10 mouse cellular contexts compared by ENCODE assay signal in genomic region chr7:70788902-70789796, GRCm38 (mm10).
A peak's percentile ranks its signal among the peaks of the same experiment; 100 is the strongest.
DNase-seq lines count a peak whose midpoint lies in the region; ATAC-seq lines count a peak whose summit lies in the region.
"Had no signal": no experiment of that assay in that cellular context is flagged by ENCODE, and none has a peak within 500 bp of the region (broad histone marks: within the 10 kb centered on the region; RNA-seq: fewer than 3 reads in every experiment).

No protein-coding gene starts in this region.

- no peak overlapping the region for H3K4me2 ChIP-seq in forebrain, embryonic 16.5 days (ENCODE audit: low read length)
- peak overlapping the region; percentile 23 for H3K4me2 ChIP-seq in forebrain, embryonic 15.5 days (replicated peaks)
- H3K4me2 ChIP-seq in midbrain, embryonic 12.5 days (replicated peaks) = peak overlapping the region; percentile 37
- H3K4me2 ChIP-seq: liver, embryonic 15.5 days had no signal

- no peak overlapping the region for H3K9ac ChIP-seq in forebrain, embryonic 16.5 days (replicated peaks; ENCODE audit: low read depth, low read length)
- H3K9ac ChIP-seq in forebrain, embryonic 15.5 days (replicated peaks) = no peak overlapping the region; the same call in 1 of the 2 replicates
- no peak overlapping the region for H3K9ac ChIP-seq in midbrain, embryonic 12.5 days (replicated peaks)
- H3K9ac ChIP-seq: liver, embryonic 15.5 days had no signal

- peak overlapping the region; percentile 21 for H3K4me3 ChIP-seq in forebrain, embryonic 10.5 days
- H3K4me3 ChIP-seq in forebrain, embryonic 16.5 days (replicated peaks; ENCODE audit: low read length) = no peak overlapping the region
- H3K4me3 ChIP-seq in forebrain, embryonic 15.5 days = no peak overlapping the region
- H3K4me3 ChIP-seq in midbrain, embryonic 12.5 days = no peak overlapping the region
- H3K4me3 ChIP-seq: liver, embryonic 15.5 days had no signal

- H3K9me3 ChIP-seq in forebrain, embryonic 10.5 days = no peaks in the 10 kb centered on the region
- H3K9me3 ChIP-seq in forebrain, embryonic 16.5 days (ENCODE audit: control insufficient read depth, low read length) = no peaks in the 10 kb centered on the region
- no peaks in the 10 kb centered on the region for H3K9me3 ChIP-seq in forebrain, embryonic 15.5 days
- H3K9me3 ChIP-seq in midbrain, embryonic 12.5 days = no peaks in the 10 kb centered on the region
- H3K9me3 ChIP-seq: liver, embryonic 15.5 days had no signal

- H3K27me3 ChIP-seq in forebrain, embryonic 10.5 days (ENCODE audit: poor library complexity, severe bottlenecking) = peaks cover 98% of the 10 kb centered on the region
- H3K27me3 ChIP-seq in forebrain, embryonic 16.5 days (replicated peaks; ENCODE audit: control insufficient read depth, insufficient read depth, low read length) = peaks cover 34% of the 10 kb centered on the region
- peaks cover 47% of the 10 kb centered on the region for H3K27me3 ChIP-seq in forebrain, embryonic 15.5 days
- peaks cover 28% of the 10 kb centered on the region for H3K27me3 ChIP-seq in midbrain, embryonic 12.5 days
- H3K27me3 ChIP-seq: liver, embryonic 15.5 days had no signal

- peaks cover 33% of the 10 kb centered on the region for H3K4me1 ChIP-seq in forebrain, embryonic 10.5 days
- H3K4me1 ChIP-seq in forebrain, embryonic 16.5 days (replicated peaks; ENCODE audit: control insufficient read depth, insufficient read depth, low read length) = peaks cover 4% of the 10 kb centered on the region; the same call in 1 of the 2 replicates
- peaks cover 12% of the 10 kb centered on the region for H3K4me1 ChIP-seq in forebrain, embryonic 15.5 days
- peaks cover 11% of the 10 kb centered on the region for H3K4me1 ChIP-seq in midbrain, embryonic 12.5 days
- H3K4me1 ChIP-seq: liver, embryonic 15.5 days had no signal

- DNase-seq in forebrain, embryonic 10.5 days (ENCODE audit: extremely low spot score, low spot score) = peak; percentile 62
- DNase-seq in Muller cell, postnatal 12 days (ENCODE audit: inconsistent ontology term) = peak; percentile 38
- no peak for DNase-seq in gastrocnemius, postnatal 4 days (ENCODE audit: low spot score in 2 of 2)
- DNase-seq in ovary, postnatal 36 days (ENCODE audit: low spot score) = no peak
- no peak for DNase-seq in lung, postnatal 36 days
- DNase-seq: cerebellum, postnatal 25 days had no signal

- no peak for ATAC-seq in forebrain, embryonic 16.5 days
- no peak for ATAC-seq in forebrain, embryonic 15.5 days (replicated peaks)
- ATAC-seq in midbrain, embryonic 12.5 days (ENCODE audit: low FRiP score, low read depth) = 0 out of 2 replicates have a peak, but pooled peaks have one; percentile 47

- 3% methylated on average over 21 of the region's 21 CpGs for WGBS in forebrain, embryonic 10.5 days
- WGBS in forebrain, embryonic 16.5 days = 2% methylated on average over 21 of the region's 21 CpGs
- WGBS in forebrain, embryonic 15.5 days = 4% methylated on average over 21 of the region's 21 CpGs
- whole genome bisulfite sequencing in midbrain, embryonic 12.5 days = 5% methylated on average over 21 of the region's 21 CpGs

- peak overlapping the region; percentile 52 for H3K27ac ChIP-seq in forebrain, embryonic 10.5 days
- no peak overlapping the region for H3K27ac ChIP-seq in forebrain, embryonic 16.5 days (ENCODE audit: low read length)
- no peak overlapping the region for H3K27ac ChIP-seq in forebrain, embryonic 15.5 days (replicated peaks)
- H3K27ac ChIP-seq in midbrain, embryonic 12.5 days (replicated peaks) = no peak overlapping the region
- H3K27ac ChIP-seq: liver, embryonic 15.5 days had no signal

- H3K36me3 ChIP-seq in forebrain, embryonic 10.5 days (replicated peaks) = no peaks in the 10 kb centered on the region
- no peaks in the 10 kb centered on the region for H3K36me3 ChIP-seq in forebrain, embryonic 16.5 days (ENCODE audit: control insufficient read depth, insufficient read depth)
- H3K36me3 ChIP-seq in forebrain, embryonic 15.5 days = no peaks in the 10 kb centered on the region
- no peaks in the 10 kb centered on the region for H3K36me3 ChIP-seq in midbrain, embryonic 12.5 days
- H3K36me3 ChIP-seq: liver, embryonic 15.5 days had no signal

Comparison
In these comparisons a context has a peak if more than half of its experiments do, and no peak if none do; other contexts are left out.
1. DNase-seq: peak in forebrain, embryonic 10.5 days (single experiment) and Muller cell, postnatal 12 days (single experiment); none in gastrocnemius, postnatal 4 days (0 of 2), ovary, postnatal 36 days (single experiment) and lung, postnatal 36 days (single experiment).